ENCODE assay signal across 8 mouse cellular contexts in the genomic region with DNA sequence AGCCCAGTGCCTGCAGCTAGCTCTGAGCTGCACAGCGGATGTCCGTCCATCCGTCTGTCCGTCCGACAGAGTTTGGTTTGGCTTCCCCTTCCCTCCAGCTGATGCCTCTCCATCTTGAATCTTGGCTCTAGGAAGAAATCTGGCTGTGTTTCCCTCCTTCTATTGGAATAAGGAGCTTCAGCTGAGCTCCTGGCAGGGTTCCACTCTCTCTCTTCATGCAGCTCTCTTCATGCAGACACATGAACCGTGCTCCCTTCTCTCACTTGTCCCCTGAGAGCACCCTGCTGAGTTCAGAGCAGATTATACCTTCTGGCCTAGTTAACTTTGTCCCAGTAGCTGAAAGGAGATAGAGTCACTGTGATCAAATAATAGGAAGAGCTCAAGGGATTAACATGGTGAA.
DNase-seq lines count a peak whose midpoint lies in the region; ATAC-seq and TF ChIP-seq lines count a peak whose summit lies in the region.

No protein-coding gene starts in this region.

- H3K4me1 ChIP-seq in limb, embryonic 14.5 days (ENCODE audit: control insufficient read depth, insufficient read depth, low read length) = peaks cover 46% of the 10 kb centered on the region
- peaks cover 51% of the 10 kb centered on the region for H3K4me1 ChIP-seq in limb, embryonic 10.5 days
- peaks cover 61% of the 10 kb centered on the region for H3K4me1 ChIP-seq in embryonic facial prominence, embryonic 13.5 days
- H3K4me1 ChIP-seq in heart, adult 2 months (ENCODE audit: control insufficient read depth, insufficient read depth, low read length) = peaks cover 16% of the 10 kb centered on the region
- peaks cover 30% of the 10 kb centered on the region for H3K4me1 ChIP-seq in liver, embryonic 11.5 days (replicated peaks; ENCODE audit: control insufficient read depth, insufficient read depth, low read length)

- WGBS in limb, embryonic 14.5 days = 73% methylated on average over 6 of the region's 6 CpGs
- whole genome bisulfite sequencing in limb, embryonic 10.5 days = 87% methylated on average over 6 of the region's 6 CpGs
- WGBS in embryonic facial prominence, embryonic 13.5 days = 65% methylated on average over 6 of the region's 6 CpGs
- 48% methylated on average over 6 of the region's 6 CpGs for whole genome bisulfite sequencing in heart, adult 2 months
- 82% methylated on average over 6 of the region's 6 CpGs for WGBS in liver, embryonic 11.5 days

- H3K79me2 ChIP-seq in heart, adult 2 months (replicated peaks; ENCODE audit: control insufficient read depth, insufficient read depth, low read length) = no peaks in the 10 kb centered on the region

- no peak overlapping the region for H3K4me3 ChIP-seq in limb, embryonic 14.5 days (replicated peaks; ENCODE audit: low read length)
- no peak overlapping the region for H3K4me3 ChIP-seq in limb, embryonic 10.5 days
- no peak overlapping the region for H3K4me3 ChIP-seq in embryonic facial prominence, embryonic 13.5 days
- H3K4me3 ChIP-seq in heart, adult 2 months = no peak overlapping the region
- H3K4me3 ChIP-seq in liver, embryonic 11.5 days (ENCODE audit: low read depth, low read length) = no peak overlapping the region

- H3K36me3 ChIP-seq in limb, embryonic 14.5 days (ENCODE audit: control insufficient read depth, insufficient read depth, low read length) = no peaks in the 10 kb centered on the region
- H3K36me3 ChIP-seq in limb, embryonic 10.5 days = no peaks in the 10 kb centered on the region
- no peaks in the 10 kb centered on the region for H3K36me3 ChIP-seq in embryonic facial prominence, embryonic 13.5 days
- H3K36me3 ChIP-seq in heart, adult 2 months (ENCODE audit: control insufficient read depth, insufficient read depth, low read length) = no peaks in the 10 kb centered on the region
- H3K36me3 ChIP-seq in liver, embryonic 11.5 days (ENCODE audit: control insufficient read depth, insufficient read depth, low read length) = no peaks in the 10 kb centered on the region; the same call in 1 of the 2 replicates

- H3K4me2 ChIP-seq in limb, embryonic 14.5 days (replicated peaks; ENCODE audit: low read depth, low read length, severe bottlenecking) = no peak overlapping the region
- no peak overlapping the region for H3K4me2 ChIP-seq in embryonic facial prominence, embryonic 13.5 days
- H3K4me2 ChIP-seq in liver, embryonic 11.5 days = no peak overlapping the region

- H3K9me3 ChIP-seq in limb, embryonic 14.5 days (ENCODE audit: control insufficient read depth, low read length) = no peaks in the 10 kb centered on the region
- H3K9me3 ChIP-seq in limb, embryonic 10.5 days (replicated peaks) = no peaks in the 10 kb centered on the region
- no peaks in the 10 kb centered on the region for H3K9me3 ChIP-seq in embryonic facial prominence, embryonic 13.5 days
- no peaks in the 10 kb centered on the region for H3K9me3 ChIP-seq in liver, embryonic 11.5 days (ENCODE audit: control insufficient read depth, low read length)

- TF ChIP-seq POLR2A in limb, embryonic 14.5 days (IDR thresholded peaks at IDR 0.05; ENCODE audit: borderline replicate concordance, extremely low read depth, insufficient read depth, insufficient read length) = no peak
- TF ChIP-seq POLR2A in heart, adult 2 months (IDR thresholded peaks at IDR 0.05; ENCODE audit: insufficient read depth, low read depth, low read length) = no peak

- no peak for TF ChIP-seq EP300 in heart, adult 2 months (IDR thresholded peaks at IDR 0.05; ENCODE audit: insufficient read depth, low read depth, low read length)

- ATAC-seq in limb, embryonic 14.5 days (ENCODE audit: low FRiP score, low read depth) = no peak
- ATAC-seq in embryonic facial prominence, embryonic 13.5 days (ENCODE audit: insufficient number of reproducible peaks, insufficient read depth, low FRiP score, low TSS enrichment, low read depth) = no peak
- ATAC-seq in liver, embryonic 11.5 days (replicated peaks; ENCODE audit: low FRiP score) = no peak

- no peak overlapping the region for H3K27ac ChIP-seq in limb, embryonic 14.5 days (replicated peaks; ENCODE audit: low read depth, low read length)
- H3K27ac ChIP-seq in limb, embryonic 10.5 days = no peak overlapping the region
- peak overlapping the region; percentile 73 for H3K27ac ChIP-seq in embryonic facial prominence, embryonic 13.5 days
- peak overlapping the region; percentile 36; the same call in 1 of the 2 replicates for H3K27ac ChIP-seq in heart, adult 2 months
- peak overlapping the region; percentile 46; the same call in 1 of the 2 replicates for H3K27ac ChIP-seq in liver, embryonic 11.5 days (ENCODE audit: low read depth, low read length)

- DNase-seq in limb, embryonic 14.5 days (ENCODE audit: low spot score) = peak; percentile 74
- no peak for DNase-seq in limb, embryonic 10.5 days (ENCODE audit: low spot score)
- peak; percentile 48 to 67 for DNase-seq in heart, adult 2 months
- no peak for DNase-seq in liver, embryonic 11.5 days (ENCODE audit: low spot score)
- DNase-seq in testis, postnatal 14 days (ENCODE audit: low spot score) = peak; percentile 28
- no peak for DNase-seq in urinary bladder, postnatal 4 days (ENCODE audit: low spot score in 2 of 2)
- no peak for DNase-seq in thymus, postnatal 25 days

- no peaks in the 10 kb centered on the region for H3K27me3 ChIP-seq in limb, embryonic 14.5 days (ENCODE audit: control insufficient read depth, insufficient read depth, low read length)
- H3K27me3 ChIP-seq in limb, embryonic 10.5 days (ENCODE audit: low read depth, poor library complexity, severe bottlenecking) = no peaks in the 10 kb centered on the region
- H3K27me3 ChIP-seq in embryonic facial prominence, embryonic 13.5 days = no peaks in the 10 kb centered on the region
- no peaks in the 10 kb centered on the region for H3K27me3 ChIP-seq in heart, adult 2 months (ENCODE audit: control insufficient read depth, insufficient read depth, low read length)
- H3K27me3 ChIP-seq in liver, embryonic 11.5 days (replicated peaks; ENCODE audit: control insufficient read depth, insufficient read depth, low read length) = no peaks in the 10 kb centered on the region

- no peak overlapping the region for H3K9ac ChIP-seq in limb, embryonic 14.5 days (ENCODE audit: low read depth, low read length, severe bottlenecking)
- H3K9ac ChIP-seq in embryonic facial prominence, embryonic 13.5 days = no peak overlapping the region
- H3K9ac ChIP-seq in heart, adult 2 months (ENCODE audit: low read depth, low read length) = no peak overlapping the region
- no peak overlapping the region for H3K9ac ChIP-seq in liver, embryonic 11.5 days (ENCODE audit: low read depth, low read length)

- intact Hi-C loops in heart, adult 2 months (cut with DNase I) = loop anchor here (5.0 kb wide), 1 partner anchor 83 kb away; a partner anchor contains a TSS

- no peak for TF ChIP-seq CTCF in heart, adult 2 months (IDR thresholded peaks at IDR 0.05)

Comparison
In these comparisons a context has a peak if more than half of its experiments do, and no peak if none do; other contexts are left out.
1. DNase-seq: peak in limb, embryonic 14.5 days (single experiment), heart, adult 2 months (2 of 2) and testis, postnatal 14 days (single experiment); none in limb, embryonic 10.5 days (single experiment), liver, embryonic 11.5 days (single experiment), urinary bladder, postnatal 4 days (0 of 2) and thymus, postnatal 25 days (single experiment).
2. H3K27ac ChIP-seq: peak in embryonic facial prominence, embryonic 13.5 days (single experiment), heart, adult 2 months (single experiment) and liver, embryonic 11.5 days (single experiment); none in limb, embryonic 14.5 days (single experiment) and limb, embryonic 10.5 days (single experiment).